Mouse (Mus musculus) intestine, embryonic 16.5 days (tissue): ENCODE data around the gene Pla1a. TPM values are rescaled to one million over a fixed set of nuclear protein-coding genes. Genes with fewer than 3 reads are reported as not detected.

Experiments
- ATAC-seq: fragments of 200-750 bp; cut with Nextera tagmentation; 2 replicates; pipeline ENCODE4 v1.8.0; 2017; ENCODE audit warnings: moderate TSS enrichment, moderate library complexity
- H3K27ac ChIP-seq: fragments of 300-500 bp; sonication (generic); 2 replicates; pipeline ENCODE4 v1.5.1; 2014; ENCODE audit warnings: mild to moderate bottlenecking, low read length
- H3K27me3 ChIP-seq: fragments of 300-500 bp; sonication (generic); replicated peaks from 2 replicates; pipeline ENCODE4 v1.6.1; 2014; ENCODE audit warnings: low read length, control low read depth, mixed read lengths; ENCODE audit not compliant: control insufficient read depth, insufficient read depth
- H3K36me3 ChIP-seq: fragments of 300-500 bp; sonication (generic); 2 replicates; pipeline ENCODE4 v1.6.1; 2014; ENCODE audit warnings: low read length, control low read depth; ENCODE audit not compliant: control insufficient read depth, insufficient read depth
- H3K4me1 ChIP-seq: fragments of 300-500 bp; sonication (generic); 2 replicates; pipeline ENCODE4 v1.6.1; 2014; ENCODE audit warnings: low read length, control low read depth, mixed read lengths; ENCODE audit not compliant: control insufficient read depth, insufficient read depth
- H3K4me2 ChIP-seq: fragments of 300-500 bp; sonication (generic); 2 replicates; pipeline ENCODE4 v1.6.1; 2014; ENCODE audit warnings: low read depth, low read length, control low read depth
- H3K4me3 ChIP-seq: fragments of 300-500 bp; sonication (generic); 2 replicates; pipeline ENCODE4 v1.5.1; 2014; ENCODE audit warnings: mild to moderate bottlenecking, low read length
- H3K9ac ChIP-seq: fragments of 300-500 bp; sonication (generic); 2 replicates; pipeline ENCODE4 v1.6.1; 2014; ENCODE audit warnings: low read depth, low read length
- H3K9me3 ChIP-seq: fragments of 300-500 bp; sonication (generic); 2 replicates; pipeline ENCODE4 v1.6.1; 2016; ENCODE audit warnings: low read length, control low read depth; ENCODE audit not compliant: control insufficient read depth
- WGBS: fragments of 180-500 bp; shearing (Covaris S2); extraction: QIAGEN DNeasy Blood & Tissue Kit; methylation state at CpG from one replicate; pipeline ENCODE4 v1.1.7; 2014; 5-methylcytosine and 5-hydroxymethylcytosine counted together
- polyA plus RNA-seq: library from polyadenylated mRNA; unstranded; fragments of >200 nt; fragmentation: Nextera tagmentation; extraction: Ambion mirVana; gene quantifications from 2 replicates; pipeline ENCODE4 v1.2.1, GENCODE M21; 2015

Pla1a gene
- polyA plus RNA-seq, 1 experiment from 2014 or later = 1.9 TPM

- 61% methylated on average over 6 of the region's 6 CpGs for WGBS
- H3K9me3 ChIP-seq = no peaks in the 10 kb centered on the region
- no peaks in the 10 kb centered on the region for H3K27me3 ChIP-seq
- peaks cover 8% of the 10 kb centered on the region for H3K4me1 ChIP-seq
- no peak overlapping the region for H3K4me2 ChIP-seq
- ATAC-seq = no peak
- H3K27ac ChIP-seq = no peak overlapping the region
- H3K36me3 ChIP-seq = 0 out of 2 replicates have a peak, but pooled peaks cover 3% of the 10 kb centered on the region
- no peak overlapping the region for H3K9ac ChIP-seq
- no peak overlapping the region for H3K4me3 ChIP-seq
Measured at GRCm38 (mm10) chr16:38350939-38351338, 82.0 kb downstream of the Pla1a start.

GRCm38 (mm10) chr16:38350361-38350855, 82.5 kb downstream of the Pla1a start:
- peak; percentile 66 for ATAC-seq
- Histone ChIP-seq H3K4me2 (no peak overlapping the region), H3K9me3 (no peaks in the 10 kb centered on the region), H3K9ac (0 out of 2 replicates have a peak overlapping the region, but pooled peaks have one; percentile 7), H3K4me1 (peaks cover 8% of the 10 kb centered on the region), H3K4me3 (no peak overlapping the region), H3K27me3 (no peaks in the 10 kb centered on the region), H3K36me3 (0 out of 2 replicates have a peak, but pooled peaks cover 3% of the 10 kb centered on the region), H3K27ac (peak overlapping the region; percentile 74)
- WGBS = 49% methylated on average over 7 of the region's 7 CpGs

GRCm38 (mm10) chr16:38349881-38350280, 83.1 kb downstream of the Pla1a start:
- 0 out of 2 replicates have a peak overlapping the region, but pooled peaks have one; percentile 7 for H3K9ac ChIP-seq
- H3K36me3 ChIP-seq = 0 out of 2 replicates have a peak, but pooled peaks cover 3% of the 10 kb centered on the region
- 86% methylated on average over 2 of the region's 2 CpGs for WGBS
- H3K9me3 ChIP-seq = no peaks in the 10 kb centered on the region
- H3K27me3 ChIP-seq = no peaks in the 10 kb centered on the region
- H3K4me1 ChIP-seq = peaks cover 11% of the 10 kb centered on the region
- H3K27ac ChIP-seq = peak overlapping the region; percentile 74
- H3K4me3 ChIP-seq = no peak overlapping the region
- H3K4me2 ChIP-seq = no peak overlapping the region
- ATAC-seq = no peak

- Histone ChIP-seq H3K4me1 (peaks cover 11% of the 10 kb centered on the region), H3K9me3 (no peaks in the 10 kb centered on the region), H3K9ac (no peak overlapping the region), H3K36me3 (0 out of 2 replicates have a peak, but pooled peaks cover 3% of the 10 kb centered on the region), H3K27ac (no peak overlapping the region), H3K4me2 (0 out of 2 replicates have a peak overlapping the region, but pooled peaks have one; percentile 4), H3K27me3 (no peaks in the 10 kb centered on the region), H3K4me3 (no peak overlapping the region)
- no peak for ATAC-seq
- WGBS = 84% methylated on average over 9 of the region's 9 CpGs
Measured at GRCm38 (mm10) chr16:38348217-38348761, 84.7 kb downstream of the Pla1a start.

- H3K4me1 ChIP-seq = peaks cover 11% of the 10 kb centered on the region
- peak overlapping the region; percentile 69 for H3K4me3 ChIP-seq
- 0 out of 2 replicates have a peak, but pooled peaks cover 3% of the 10 kb centered on the region for H3K36me3 ChIP-seq
- H3K27ac ChIP-seq = no peak overlapping the region
- peak overlapping the region; percentile 59 for H3K4me2 ChIP-seq
- no peaks in the 10 kb centered on the region for H3K27me3 ChIP-seq
- no peak overlapping the region for H3K9ac ChIP-seq
- WGBS = 56% methylated on average over 6 of the region's 6 CpGs
- no peak for ATAC-seq
- no peaks in the 10 kb centered on the region for H3K9me3 ChIP-seq
Measured at GRCm38 (mm10) chr16:38347588-38347987, 85.4 kb downstream of the Pla1a start.

GRCm38 (mm10) chr16:38346529-38347325, 86.2 kb downstream of the Pla1a start, which contains the start of the genes Cox17 and Gm21987:
Gene Cox17, plus strand, starts transcription at chr16:38346991.
Gene Gm21987, plus strand, starts transcription at chr16:38347040.
- Histone ChIP-seq H3K27ac (peak within 1 kb of the TSS; percentile 86), H3K9me3 (no peaks in the 10 kb centered on the region), H3K36me3 (0 out of 2 replicates have a peak, but pooled peaks cover 3% of the 10 kb centered on the region), H3K4me2 (peak within 1 kb of the TSS; percentile 59), H3K4me1 (peaks cover 14% of the 10 kb centered on the region), H3K27me3 (no peaks in the 10 kb centered on the region), H3K9ac (peak within 1 kb of the TSS; percentile 86), H3K4me3 (peak within 1 kb of the TSS; percentile 69)
- 3% methylated on average over 35 of the region's 35 CpGs for WGBS
- peak; percentile 95 for ATAC-seq

Other genes starting within 250 kb of the Pla1a start
- 17.4 and 17.9 TPM in 2 replicates for gene Nr1i2, start 138.3 kb downstream of the Pla1a start, polyA plus RNA-seq
- 0.18 and 0.31 TPM in 2 replicates for gene Maats1, start 91.0 kb downstream of the Pla1a start, polyA plus RNA-seq
- 223 and 249 TPM in 2 replicates for gene Cox17, start 86.2 kb downstream of the Pla1a start, polyA plus RNA-seq
- gene Gm21987, start 86.1 kb downstream of the Pla1a start, polyA plus RNA-seq = 0.54 and 1.6 TPM in 2 replicates
- 15.0 and 20.2 TPM in 2 replicates for gene Popdc2, start 70.9 kb downstream of the Pla1a start, polyA plus RNA-seq
- gene Adprh, start 19.6 kb upstream of the Pla1a start, polyA plus RNA-seq = 85.1 and 88.9 TPM in 2 replicates
- gene Cd80, start 22.4 kb upstream of the Pla1a start, polyA plus RNA-seq = 0.18 and 0.27 TPM in 2 replicates
- 22.6 and 23.6 TPM in 2 replicates for gene Timmdc1, start 89.5 kb upstream of the Pla1a start, polyA plus RNA-seq
- 31.5 and 33.9 TPM in 2 replicates for gene Poglut1, start 117.1 kb upstream of the Pla1a start, polyA plus RNA-seq
- 81.4 and 83.2 TPM in 2 replicates for gene Tmem39a, start 125.6 kb upstream of the Pla1a start, polyA plus RNA-seq